Mouse (Mus musculus) forebrain, embryonic 16.5 days (tissue): ENCODE measurements around the gene Stk4. TPM values are rescaled to one million over a fixed set of nuclear protein-coding genes. Genes with fewer than 3 reads are reported as not detected.
A peak's percentile ranks its signal among the peaks of the same experiment; 100 is the strongest.

Experiments
- ATAC-seq: fragments of 200-750 bp; cut with Nextera tagmentation; 2 replicates; pipeline ENCODE4 v1.8.0; 2017; ENCODE audit warnings: mild to moderate bottlenecking, moderate library complexity
- H3K27ac ChIP-seq: fragments of 300-500 bp; sonication (generic); 2 replicates; pipeline ENCODE4 v1.5.1; 2014; ENCODE audit warnings: low read length, control low read depth
- H3K27me3 ChIP-seq: fragments of 300-500 bp; sonication (generic); replicated peaks from 2 replicates; pipeline ENCODE4 v1.6.1; 2014; ENCODE audit warnings: low read length; ENCODE audit not compliant: control insufficient read depth, insufficient read depth
- H3K36me3 ChIP-seq: fragments of 300-500 bp; sonication (generic); 2 replicates; pipeline ENCODE4 v1.6.1; 2014; ENCODE audit not compliant: control insufficient read depth, insufficient read depth
- H3K4me1 ChIP-seq: fragments of 300-500 bp; sonication (generic); replicated peaks from 2 replicates; pipeline ENCODE4 v1.6.1; 2014; ENCODE audit warnings: low read length; ENCODE audit not compliant: control insufficient read depth, insufficient read depth
- H3K4me2 ChIP-seq: fragments of 300-500 bp; sonication (generic); 2 replicates; pipeline ENCODE4 v1.6.1; 2014; ENCODE audit warnings: mild to moderate bottlenecking, low read length, control low read depth
- H3K4me3 ChIP-seq: fragments of 300-500 bp; sonication (generic); replicated peaks from 2 replicates; pipeline ENCODE4 v1.5.1; 2014; ENCODE audit warnings: mild to moderate bottlenecking, low read length, control low read depth
- H3K9ac ChIP-seq: fragments of 300-500 bp; sonication (generic); replicated peaks from 2 replicates; pipeline ENCODE4 v1.6.1; 2014; ENCODE audit warnings: low read depth, low read length, control low read depth
- H3K9me3 ChIP-seq: fragments of 300-500 bp; sonication (generic); 2 replicates; pipeline ENCODE4 v1.6.1; 2016; ENCODE audit warnings: low read length; ENCODE audit not compliant: control insufficient read depth
- WGBS: fragments of 180-500 bp; shearing (Covaris S2); extraction: QIAGEN DNeasy Blood & Tissue Kit; methylation state at CpG from one replicate; pipeline ENCODE4 v1.1.7; 2014; 5-methylcytosine and 5-hydroxymethylcytosine counted together
- polyA plus RNA-seq: library from polyadenylated mRNA; unstranded; fragments of >200 nt; fragmentation: Nextera tagmentation; extraction: Ambion mirVana; gene quantifications from 2 replicates; pipeline ENCODE4 v1.2.1, GENCODE M21; 2015

The Stk4 gene
- polyA plus RNA-seq, 1 experiment from 2014 or later: 31.3 TPM

- Histone ChIP-seq H3K27ac (no peak overlapping the region), H3K9ac (no peak overlapping the region), H3K4me3 (peak overlapping the region; percentile 97), H3K9me3 (no peaks in the 10 kb centered on the region), H3K4me2 (peak overlapping the region; percentile 94), H3K36me3 (no peaks in the 10 kb centered on the region), H3K4me1 (peaks cover 13% of the 10 kb centered on the region), H3K27me3 (no peaks in the 10 kb centered on the region)
- ATAC-seq: no peak
- WGBS: 47% methylated on average over 5 of the region's 5 CpGs
These were observed 5.0 kb downstream of the Stk4 start for GRCm38 (mm10) chr2:164075088-164075487.

DNA sequence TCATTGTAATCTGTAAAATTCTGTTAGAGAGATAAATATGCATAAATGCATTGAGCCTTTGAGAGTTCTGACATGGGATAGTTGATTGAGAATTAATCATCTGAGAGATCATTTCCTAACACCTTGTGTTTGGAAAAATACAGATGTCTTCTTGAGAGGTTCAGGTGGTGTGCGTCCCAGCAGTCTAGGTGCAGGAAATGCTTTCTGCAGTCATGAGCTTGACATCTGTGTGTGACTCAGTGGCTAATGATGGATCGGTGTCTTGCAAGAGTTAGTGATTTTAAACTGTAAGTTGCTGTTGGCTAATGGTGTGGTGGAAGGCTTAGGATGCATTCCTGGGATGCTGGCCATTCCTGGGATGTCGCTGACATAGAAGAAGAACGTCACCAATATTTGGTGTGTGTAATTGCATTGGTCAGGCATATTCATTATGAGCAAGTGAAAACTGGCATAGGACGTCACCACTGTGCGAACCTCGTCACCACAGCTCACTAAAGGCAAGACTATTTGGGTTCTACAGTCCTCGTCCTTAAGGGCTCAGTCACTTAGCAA, 6.8 kb downstream of the Stk4 start:
- H3K9me3 ChIP-seq: no peaks in the 10 kb centered on the region
- H3K27ac ChIP-seq: no peak overlapping the region
- WGBS: 94% methylated on average over 8 of the region's 8 CpGs
- no peak overlapping the region for H3K4me3 ChIP-seq
- no peak for ATAC-seq
- peaks cover 12% of the 10 kb centered on the region for H3K4me1 ChIP-seq
- no peak overlapping the region for H3K9ac ChIP-seq
- 0 out of 2 replicates have a peak, but pooled peaks cover 3% of the 10 kb centered on the region for H3K36me3 ChIP-seq
- no peaks in the 10 kb centered on the region for H3K27me3 ChIP-seq
- H3K4me2 ChIP-seq: no peak overlapping the region

DNA sequence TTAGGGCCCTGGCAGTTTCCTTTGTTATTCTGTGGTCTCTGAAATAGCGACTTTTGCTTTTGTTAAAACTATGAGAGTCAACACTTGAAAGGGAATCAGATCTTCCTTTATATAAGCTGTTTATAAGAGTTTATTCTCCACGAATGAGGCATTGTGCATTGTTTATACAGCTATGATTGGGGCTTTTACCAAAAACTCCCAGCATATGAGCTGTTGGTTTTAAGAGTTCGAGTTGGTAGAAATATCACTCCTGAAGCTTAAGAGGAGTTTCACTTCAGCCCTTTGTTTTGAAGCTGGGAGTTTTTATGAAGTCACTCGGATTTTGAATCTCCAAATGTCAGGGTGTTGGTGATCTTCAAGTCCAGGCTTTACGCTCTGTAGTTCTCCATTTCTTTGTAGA, 7.8 kb downstream of the Stk4 start:
- H3K36me3 ChIP-seq: peaks cover 9% of the 10 kb centered on the region; the same call in 1 of the 2 replicates
- no peak overlapping the region for H3K27ac ChIP-seq
- no peak overlapping the region for H3K4me2 ChIP-seq
- WGBS: 91% methylated on average over 5 of the region's 5 CpGs
- no peak for ATAC-seq
- no peak overlapping the region for H3K9ac ChIP-seq
- H3K4me3 ChIP-seq: no peak overlapping the region
- H3K9me3 ChIP-seq: no peaks in the 10 kb centered on the region
- no peaks in the 10 kb centered on the region for H3K27me3 ChIP-seq
- peaks cover 12% of the 10 kb centered on the region for H3K4me1 ChIP-seq

- 97% methylated on average over 6 of the region's 6 CpGs for WGBS
- Histone ChIP-seq H3K27ac (no peak overlapping the region), H3K4me1 (peaks cover 11% of the 10 kb centered on the region), H3K27me3 (no peaks in the 10 kb centered on the region), H3K9ac (no peak overlapping the region), H3K36me3 (peaks cover 9% of the 10 kb centered on the region; the same call in 1 of the 2 replicates), H3K4me3 (no peak overlapping the region), H3K9me3 (no peaks in the 10 kb centered on the region), H3K4me2 (no peak overlapping the region)
- ATAC-seq: no peak
These were observed 9.4 kb downstream of the Stk4 start for GRCm38 (mm10) chr2:164079488-164079887.

- no peak overlapping the region for H3K9ac ChIP-seq
- H3K27me3 ChIP-seq: no peaks in the 10 kb centered on the region
- no peak overlapping the region for H3K4me2 ChIP-seq
- no peak for ATAC-seq
- H3K9me3 ChIP-seq: no peaks in the 10 kb centered on the region
- peaks cover 10% of the 10 kb centered on the region; the same call in 1 of the 2 replicates for H3K36me3 ChIP-seq
- 96% methylated on average over 10 of the region's 10 CpGs for WGBS
- H3K4me3 ChIP-seq: no peak overlapping the region
- no peaks in the 10 kb centered on the region for H3K4me1 ChIP-seq
- no peak overlapping the region for H3K27ac ChIP-seq
These were observed 11.5 kb downstream of the Stk4 start for GRCm38 (mm10) chr2:164081577-164081976.

- Histone ChIP-seq H3K9ac (no peak overlapping the region), H3K9me3 (no peaks in the 10 kb centered on the region), H3K4me2 (no peak overlapping the region), H3K27ac (no peak overlapping the region), H3K4me1 (no peaks in the 10 kb centered on the region), H3K27me3 (no peaks in the 10 kb centered on the region), H3K36me3 (peaks cover 13% of the 10 kb centered on the region; the same call in 1 of the 2 replicates), H3K4me3 (no peak overlapping the region)
- 97% methylated on average over 10 of the region's 10 CpGs for WGBS
- no peak for ATAC-seq
These were observed 12.1 kb downstream of the Stk4 start for GRCm38 (mm10) chr2:164082175-164082574.

DNA sequence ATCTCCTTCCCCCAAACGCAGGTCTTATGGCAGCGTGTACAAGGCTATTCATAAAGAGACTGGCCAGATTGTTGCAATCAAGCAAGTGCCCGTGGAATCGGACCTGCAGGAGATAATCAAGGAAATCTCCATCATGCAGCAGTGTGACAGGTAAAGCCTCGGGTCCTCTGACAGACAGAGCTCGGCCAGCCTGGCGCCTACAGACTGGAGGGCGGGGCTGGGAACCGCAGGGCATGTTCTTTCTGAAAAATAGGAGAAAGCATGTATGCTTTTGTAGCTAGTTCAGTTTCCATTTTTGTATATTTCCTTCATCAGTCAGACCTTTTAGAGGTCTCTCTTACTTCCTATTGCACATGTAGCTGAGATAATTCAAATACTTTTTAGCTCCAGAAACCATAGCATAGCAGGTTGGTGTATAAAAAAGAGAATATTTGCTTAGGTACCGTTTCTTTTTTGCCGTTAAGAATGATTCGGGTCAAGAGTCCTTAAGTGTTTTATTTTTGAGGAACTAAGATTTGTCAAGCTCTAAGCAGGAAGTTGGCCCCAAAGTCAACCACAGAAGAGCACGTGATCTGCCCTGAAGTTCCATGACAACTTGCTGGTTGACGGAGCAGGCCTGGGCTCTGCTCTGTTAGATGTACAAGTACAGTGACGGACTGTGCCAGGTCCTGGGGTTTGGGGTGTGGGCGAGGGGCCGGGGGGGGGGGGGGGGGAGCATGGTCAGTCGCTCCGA, 13.7 kb downstream of the Stk4 start:
- H3K36me3 ChIP-seq: peaks cover 13% of the 10 kb centered on the region; the same call in 1 of the 2 replicates
- 94% methylated on average over 19 of the region's 19 CpGs for WGBS

DNA sequence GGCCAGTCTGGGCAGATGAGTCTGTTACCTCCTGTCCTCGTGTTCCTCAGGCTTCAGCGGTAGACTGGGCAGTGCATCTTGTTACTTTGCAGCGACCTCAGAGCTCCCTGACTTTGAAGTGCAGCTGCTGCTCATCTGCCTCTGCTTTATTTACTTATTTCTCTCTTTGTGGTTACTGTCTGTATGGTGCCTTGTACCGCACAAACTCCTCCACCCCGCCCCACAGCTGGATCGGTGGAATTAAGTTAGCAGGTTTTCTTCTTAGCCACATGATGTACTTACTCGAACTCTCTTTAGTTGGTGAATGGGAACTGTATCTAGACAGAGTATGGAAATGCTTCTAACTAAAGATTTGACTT, 14.2 kb downstream of the Stk4 start:
- Histone ChIP-seq H3K4me2 (no peak overlapping the region), H3K4me1 (no peaks in the 10 kb centered on the region), H3K27ac (no peak overlapping the region), H3K9ac (no peak overlapping the region), H3K4me3 (no peak overlapping the region), H3K36me3 (peaks cover 15% of the 10 kb centered on the region; the same call in 1 of the 2 replicates), H3K9me3 (no peaks in the 10 kb centered on the region), H3K27me3 (no peaks in the 10 kb centered on the region)
- 92% methylated on average over 7 of the region's 7 CpGs for WGBS
- no peak for ATAC-seq

More for the DNA sequence above, 13.7 kb downstream of the Stk4 start:
- no peak overlapping the region for H3K4me3 ChIP-seq
- ATAC-seq: no peak
- H3K9ac ChIP-seq: no peak overlapping the region
- no peaks in the 10 kb centered on the region for H3K9me3 ChIP-seq
- no peak overlapping the region for H3K4me2 ChIP-seq
- H3K27me3 ChIP-seq: no peaks in the 10 kb centered on the region
- no peaks in the 10 kb centered on the region for H3K4me1 ChIP-seq
- H3K27ac ChIP-seq: no peak overlapping the region

- WGBS: 93% methylated on average over 6 of the region's 6 CpGs
- H3K4me3 ChIP-seq: no peak overlapping the region
- H3K27ac ChIP-seq: no peak overlapping the region
- no peaks in the 10 kb centered on the region for H3K9me3 ChIP-seq
- H3K9ac ChIP-seq: no peak overlapping the region
- no peak overlapping the region for H3K4me2 ChIP-seq
- no peaks in the 10 kb centered on the region for H3K27me3 ChIP-seq
- no peak for ATAC-seq
- H3K36me3 ChIP-seq: peaks cover 11% of the 10 kb centered on the region; the same call in 1 of the 2 replicates
- H3K4me1 ChIP-seq: no peaks in the 10 kb centered on the region
These were observed 17.4 kb downstream of the Stk4 start for GRCm38 (mm10) chr2:164087416-164088017.
